Mouse (Mus musculus) embryo, embryonic 9.5 days (tissue): ENCODE measurements at regions not wholly inside any gene's neighbourhood (a gene's known extent, or its start where the extent isn't known, plus 50 kb on each side); places are given as distances from the start of the nearest gene placed in this dataset.
A peak's percentile ranks its signal among the peaks of the same experiment; 100 is the strongest.

Source experiments
- DNase-seq: peaks from one replicate; pipeline ENCODE4 v3.0.0-alpha.2; 2017; ENCODE audit errors: extremely low spot score

GRCm38 (mm10) chr14:45056291-45056690 is 68.3 kb downstream of the Ptger2 start:
- DNase-seq, result no peak

- DNase-seq, result no peak
These were observed 73.7 kb downstream of the Ptger2 start for GRCm38 (mm10) chr14:45061681-45062080.

GRCm38 (mm10) chr14:45064498-45064897 is 76.5 kb downstream of the Ptger2 start:
- DNase-seq, result no peak

GRCm38 (mm10) chr14:45069598-45070212 is 81.7 kb downstream of the Ptger2 start:
- peak; percentile 62 for DNase-seq

- DNase-seq, result no peak
These were observed 87.0 kb downstream of the Ptger2 start for GRCm38 (mm10) chr14:45074902-45075488.

GRCm38 (mm10) chr14:45077216-45077615 is 89.2 kb downstream of the Ptger2 start:
- no peak for DNase-seq

GRCm38 (mm10) chr14:45079793-45080192 is 91.8 kb downstream of the Ptger2 start:
- no peak for DNase-seq

GRCm38 (mm10) chr14:45080231-45080630 is 92.2 kb downstream of the Ptger2 start:
- DNase-seq, result no peak

GRCm38 (mm10) chr14:45083058-45083457 is 95.1 kb downstream of the Ptger2 start:
- DNase-seq, result no peak
